Mouse (Mus musculus): ENCODE measurements around the gene ccdc198.
"Not testable (repeated sequence)": the region's sequence is repeated elsewhere in the genome, so short reads cannot be mapped to it uniquely, and the experiment has no call there.

ccdc198 gene

DNA sequence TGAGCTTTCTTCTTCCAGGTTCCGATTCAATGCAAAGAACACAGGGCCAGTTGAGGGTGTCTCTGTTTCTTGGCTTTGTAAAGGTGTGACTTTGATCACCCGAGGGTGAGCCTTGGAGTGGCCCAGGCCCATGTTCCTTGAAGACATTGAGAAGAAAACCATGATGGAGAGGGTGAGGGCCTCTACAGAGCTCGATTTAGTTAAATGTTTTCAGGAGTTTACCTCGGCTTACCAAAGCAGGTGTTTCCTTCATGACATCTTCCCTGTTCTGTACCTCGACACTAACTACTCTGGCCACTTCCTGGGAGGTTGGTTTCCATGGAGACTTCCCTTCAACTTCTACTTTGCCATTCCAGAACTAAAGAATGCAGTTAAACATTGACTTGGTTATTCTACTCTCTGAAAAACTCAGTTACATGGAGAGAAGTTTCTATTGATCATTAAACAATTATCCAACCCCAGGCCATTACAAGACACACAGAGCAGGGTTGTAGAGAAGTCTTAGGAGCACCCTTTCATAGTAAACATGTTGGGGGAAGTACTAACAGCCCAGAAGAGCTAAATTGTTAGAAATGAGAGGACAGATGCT, at the start of gene ccdc198:
Gene ccdc198, minus strand, starts transcription at position 349 of the 589 bp plus-strand sequence.
- no peak for DNase-seq

DNA sequence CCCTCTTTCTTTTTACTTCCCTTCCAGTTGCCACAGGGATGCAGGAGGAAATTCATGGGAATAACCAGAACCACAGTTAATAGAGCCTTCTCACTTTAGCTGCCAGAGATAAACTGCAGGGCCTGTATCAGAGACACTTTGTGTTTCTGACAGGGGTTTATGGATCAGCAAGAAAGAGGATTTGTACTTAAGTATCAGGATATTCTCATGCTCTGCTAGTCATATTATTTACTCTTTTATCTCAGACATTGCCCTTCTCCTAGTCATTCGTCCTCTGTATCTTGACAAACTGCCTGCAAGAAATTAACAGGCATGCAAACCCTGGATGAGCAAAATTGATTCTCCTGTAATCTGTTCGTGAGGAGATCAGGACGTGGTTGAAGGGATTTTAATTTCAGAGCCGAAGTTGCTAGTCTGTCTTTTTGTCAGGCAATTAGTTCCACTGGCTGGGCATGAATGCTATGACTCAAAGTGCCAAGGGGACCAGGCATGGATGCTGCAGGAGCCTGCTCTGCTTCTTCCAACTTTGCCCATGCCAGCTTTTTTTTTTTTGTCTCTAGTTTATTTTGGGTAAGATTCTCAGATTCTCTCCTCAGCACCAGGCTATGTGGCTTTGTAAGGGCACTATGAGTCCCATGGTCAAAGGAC, 48.7 kb upstream of the ccdc198 start:
- no peak for DNase-seq

DNA sequence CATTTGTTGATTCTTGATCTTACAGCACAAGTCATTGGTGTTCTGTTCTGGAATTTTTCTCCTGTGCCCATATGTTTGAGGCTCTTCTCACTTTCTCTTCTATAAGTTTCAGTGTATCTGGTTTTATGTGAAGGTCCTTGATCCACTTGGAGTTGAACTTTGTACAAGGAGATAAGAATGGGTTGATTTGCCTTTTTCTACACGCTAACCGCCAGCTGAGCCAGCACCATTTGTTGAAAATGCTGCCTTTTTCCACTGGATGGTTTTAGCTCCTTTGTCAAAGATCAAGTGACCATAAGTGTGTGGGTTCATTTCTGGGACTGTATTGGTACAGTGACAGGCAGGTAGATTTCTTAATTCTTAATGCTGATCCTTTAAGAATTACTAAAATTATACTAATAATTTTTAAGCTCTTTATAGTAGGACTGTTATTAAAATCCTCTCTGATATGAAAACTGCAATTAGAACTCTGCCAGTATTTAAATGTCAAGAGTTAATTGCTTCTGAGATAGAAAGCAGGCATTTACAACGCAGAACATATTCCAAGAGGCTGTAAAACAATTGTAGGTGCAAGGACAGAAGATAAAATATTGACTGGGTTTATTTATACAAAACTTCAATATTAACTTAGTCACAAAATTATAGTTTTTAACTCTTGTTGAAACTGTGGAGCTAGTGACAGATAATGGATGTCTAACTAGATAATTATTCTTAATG, 44.9 kb upstream of the ccdc198 start:
- DNase-seq = no peak

DNA sequence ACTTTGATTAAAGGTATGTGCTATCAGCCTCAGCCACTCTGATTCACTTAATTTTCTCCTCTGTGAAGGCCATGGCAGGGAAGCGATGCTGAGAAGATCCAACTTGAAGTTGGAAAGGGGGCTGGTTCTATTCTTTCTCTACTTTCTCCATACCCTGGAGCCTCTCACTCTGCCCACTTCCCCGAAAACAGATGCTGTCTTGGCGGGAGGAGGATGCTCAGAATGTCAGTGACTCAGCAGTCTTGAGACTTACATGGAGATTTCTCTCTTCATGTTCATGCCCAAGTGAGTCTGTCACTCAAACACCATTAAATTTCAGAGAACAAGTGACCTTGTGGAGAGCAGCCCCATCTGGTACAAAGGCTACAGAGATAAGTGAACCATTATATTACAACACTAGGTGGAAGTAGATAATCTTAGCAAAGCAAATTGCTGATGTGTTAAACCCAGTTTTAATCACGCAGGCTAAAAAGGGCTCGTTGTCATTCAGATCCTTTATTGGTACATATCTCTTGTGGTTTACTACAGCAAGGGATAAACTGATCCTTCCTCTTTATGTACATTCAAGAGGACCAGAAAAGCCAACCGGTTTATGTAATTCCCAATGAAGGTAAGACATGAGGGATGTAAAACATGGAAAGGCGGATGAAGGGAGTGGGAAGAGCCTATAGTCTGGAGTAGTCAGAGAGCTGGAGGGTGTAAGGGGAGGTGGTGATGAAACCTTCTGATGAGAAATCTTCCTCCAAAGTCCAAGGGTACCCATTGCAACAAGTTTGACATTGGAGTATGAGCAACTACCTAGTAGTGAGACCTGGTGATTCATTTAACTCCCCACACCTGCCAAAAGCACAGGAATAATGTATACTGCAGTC, 38.7 kb upstream of the ccdc198 start:
- no peak for DNase-seq

DNA sequence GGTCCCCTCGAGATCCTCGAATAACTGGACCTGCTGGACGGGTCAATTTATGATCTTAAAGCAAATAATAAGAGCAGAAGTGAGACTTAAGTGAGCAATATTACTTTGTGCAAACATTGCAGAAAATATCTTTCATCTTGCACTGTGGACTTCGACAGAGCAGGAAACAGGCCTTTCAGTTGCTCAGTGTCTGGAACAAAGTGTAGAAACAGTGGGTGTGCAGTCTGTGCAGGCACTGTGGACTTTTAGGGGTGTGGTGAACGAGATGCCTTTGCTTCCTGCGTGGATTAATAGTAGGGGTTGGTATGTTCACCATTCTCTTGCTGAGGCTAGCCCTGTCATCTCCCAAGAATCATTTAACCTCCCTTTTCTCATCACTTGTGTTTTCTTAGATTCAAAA, 33.6 kb upstream of the ccdc198 start:
- DNase-seq = no peak

DNA sequence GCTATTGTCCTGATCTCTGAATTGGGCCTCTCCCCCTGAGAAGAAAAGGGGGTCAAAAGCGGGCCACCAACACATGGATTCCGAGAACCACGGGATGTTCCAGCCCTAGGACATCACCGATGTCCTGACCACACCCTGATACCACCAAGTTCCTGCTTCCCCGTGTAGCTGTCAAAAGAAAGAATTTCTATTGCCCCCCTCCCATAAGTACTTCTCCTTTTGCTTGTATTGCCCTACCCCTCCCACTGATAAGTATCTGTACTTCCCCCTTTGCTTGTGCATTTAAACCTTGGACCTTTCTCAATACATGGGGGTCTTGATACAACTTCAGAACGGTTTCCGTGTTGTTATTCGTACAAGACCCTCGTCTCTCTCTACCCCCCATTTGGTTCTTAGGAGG, 33.2 kb upstream of the ccdc198 start:
- DNase-seq = not testable (repeated sequence)

DNA sequence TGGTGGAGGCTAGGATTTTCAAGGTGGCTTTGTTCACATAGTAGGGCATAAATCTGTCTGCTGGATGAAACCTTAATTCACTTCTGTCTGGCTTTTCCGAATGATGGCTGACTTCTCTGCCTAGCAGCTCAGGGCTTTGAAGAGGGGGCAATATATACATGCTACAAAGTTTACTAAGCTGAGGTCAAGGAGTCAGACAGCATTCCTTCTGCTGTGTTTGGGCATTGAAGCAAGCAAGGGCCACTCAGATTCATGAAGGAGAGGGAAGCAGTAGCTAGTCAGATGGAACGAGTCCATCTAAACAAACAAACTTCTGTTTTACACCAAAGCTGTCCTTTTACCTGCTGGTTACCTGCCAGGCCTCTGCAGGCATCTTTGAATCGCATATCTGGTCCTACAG, 32.4 kb upstream of the ccdc198 start:
- DNase-seq = no peak

DNA sequence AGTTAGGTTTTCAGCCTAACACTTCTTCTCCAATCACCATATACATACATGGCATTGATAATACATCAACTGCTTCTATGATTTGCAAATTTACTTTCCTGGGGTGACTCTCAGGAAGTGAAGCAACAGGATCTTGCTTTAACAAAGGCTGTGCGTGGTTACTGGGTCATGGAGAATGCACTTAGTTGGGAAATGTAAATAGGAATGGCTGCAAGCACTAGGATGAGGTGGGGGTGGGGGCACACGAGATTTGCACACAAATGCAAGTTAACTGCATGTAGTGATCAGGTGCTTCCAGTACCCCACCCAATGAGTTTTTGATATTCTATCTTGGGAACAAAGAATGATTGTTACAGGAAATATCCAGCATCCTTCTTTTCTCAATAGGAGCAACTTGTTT, 30.1 kb upstream of the ccdc198 start:
- DNase-seq = no peak

DNA sequence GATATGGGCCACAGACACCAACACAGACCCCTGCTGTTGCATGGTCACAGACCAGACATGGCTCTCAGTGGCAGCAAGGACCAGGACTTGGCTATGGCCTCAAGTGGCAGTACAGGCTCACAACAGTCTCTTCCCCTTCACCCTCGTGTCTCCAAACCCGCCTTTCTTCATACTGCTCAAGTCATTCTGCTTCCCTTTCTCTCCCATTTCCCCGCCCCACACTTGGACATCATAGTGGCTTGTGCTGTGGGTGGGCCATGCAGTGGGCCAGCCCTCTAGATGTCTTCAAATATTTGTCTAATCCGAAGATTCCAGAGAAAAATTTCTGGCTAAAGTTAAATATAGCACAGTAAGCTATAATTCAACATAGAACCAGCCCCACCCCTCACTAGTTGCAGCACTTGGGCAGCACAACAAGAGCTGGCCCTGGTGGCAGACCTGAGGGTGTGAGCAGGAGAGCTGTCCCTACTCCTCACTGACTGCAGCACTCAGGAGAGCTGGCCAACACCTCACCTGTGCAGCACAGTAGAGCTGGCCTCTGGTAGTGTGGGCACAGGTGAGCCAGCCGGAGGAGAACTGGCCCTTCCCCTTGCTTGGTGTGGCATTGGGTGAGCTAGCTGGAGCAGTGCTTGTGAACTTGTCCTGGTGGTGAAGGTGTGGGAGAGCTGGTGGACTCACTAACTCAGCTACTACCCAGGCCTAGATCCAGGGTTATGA, 20.2 kb upstream of the ccdc198 start:
- no peak for DNase-seq

DNA sequence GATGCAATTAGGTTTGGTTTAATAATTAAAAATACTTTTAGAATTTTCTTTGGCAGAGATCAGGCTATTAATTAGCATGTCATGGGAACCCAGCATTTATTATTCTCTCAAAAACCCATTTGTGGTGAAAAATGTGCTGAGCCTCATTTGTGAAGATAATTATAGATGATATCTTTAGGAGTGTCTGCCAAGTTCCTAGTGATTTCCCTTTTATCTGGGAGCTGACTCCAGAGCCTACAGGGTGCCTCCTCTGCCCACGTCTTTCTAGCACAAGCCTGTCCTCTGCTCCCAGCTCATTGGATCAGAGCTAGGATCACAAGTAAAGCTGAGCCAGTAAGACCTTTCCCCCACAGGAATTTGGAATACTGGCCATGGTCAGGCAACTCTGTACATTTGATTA, 3.8 kb downstream of the ccdc198 start:
- no peak for DNase-seq

DNA sequence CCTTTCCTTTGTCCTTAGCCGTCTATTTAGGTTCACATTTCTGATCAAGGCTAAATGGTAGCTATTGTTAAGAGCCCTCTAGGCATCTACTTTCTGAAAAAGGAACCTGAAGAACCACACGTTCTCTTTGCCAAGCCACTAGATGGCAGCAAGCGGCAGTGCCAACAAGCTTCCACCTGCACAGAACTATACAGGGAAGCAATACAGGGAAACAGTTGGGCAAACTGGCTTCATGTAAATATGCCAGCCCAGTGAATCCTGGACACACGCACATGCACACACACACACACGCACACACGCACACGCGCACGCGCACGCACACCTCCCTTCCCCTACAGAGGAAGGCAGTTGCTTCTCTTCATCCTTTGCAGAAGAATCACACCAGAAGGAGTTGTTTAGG, 7.1 kb downstream of the ccdc198 start:
- peak; percentile 24 to 34 for DNase-seq

DNA sequence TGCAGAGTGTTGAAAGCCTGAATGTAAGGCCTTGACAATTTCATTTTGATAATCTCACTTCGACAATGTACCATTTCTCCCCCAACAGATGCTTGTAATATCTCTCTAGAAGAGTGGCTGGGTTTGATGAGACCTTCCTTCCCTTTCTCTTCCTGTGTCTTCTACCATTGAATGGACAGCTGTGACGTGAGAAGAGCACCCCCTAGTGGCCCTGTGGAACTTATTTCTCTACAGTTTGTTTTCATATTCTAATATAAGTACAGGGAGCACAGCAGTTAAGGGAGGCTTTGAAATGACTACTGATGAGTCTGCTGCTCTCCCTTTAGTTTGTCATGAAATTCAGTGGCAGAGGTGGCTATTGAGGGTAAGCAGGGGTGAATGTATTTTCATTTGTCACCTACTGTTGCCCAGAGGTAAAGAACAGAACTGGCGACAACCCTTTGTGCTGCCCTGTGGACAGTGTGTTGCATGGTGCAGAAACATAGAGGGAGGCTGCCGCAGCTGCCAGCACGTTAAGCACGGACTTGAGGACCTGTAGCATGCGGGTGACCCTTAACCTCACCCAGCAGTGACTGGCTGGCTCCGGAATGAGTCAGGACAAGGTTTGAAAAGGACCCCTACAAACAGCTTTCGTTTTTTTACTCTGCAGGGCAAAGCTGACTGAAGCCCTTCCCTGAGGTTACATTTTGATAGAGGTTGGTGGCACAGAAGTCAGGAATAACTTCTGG, 10.3 kb downstream of the ccdc198 start:
- peak; percentile 80 to 82 for DNase-seq

DNA sequence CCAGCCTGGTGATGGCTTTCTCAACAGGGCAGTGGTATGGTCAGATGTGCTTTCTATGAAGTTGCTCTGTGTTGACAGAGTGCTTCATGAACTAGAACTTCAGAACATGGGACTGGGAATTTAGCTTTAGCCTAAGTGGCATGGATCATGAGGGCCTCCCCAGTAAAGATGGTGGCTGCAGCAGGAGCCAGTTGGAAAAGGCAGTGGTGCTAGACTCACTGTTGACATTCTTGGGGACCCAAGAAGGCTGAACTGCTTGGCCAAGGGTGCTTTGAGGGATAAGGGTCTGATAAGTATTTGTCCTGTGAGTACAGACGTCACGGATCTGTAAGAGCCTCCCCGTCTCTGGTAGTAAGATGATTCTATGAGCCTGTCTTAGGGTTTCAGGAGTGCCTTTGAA, 13.4 kb downstream of the ccdc198 start:
- no peak for DNase-seq

DNA sequence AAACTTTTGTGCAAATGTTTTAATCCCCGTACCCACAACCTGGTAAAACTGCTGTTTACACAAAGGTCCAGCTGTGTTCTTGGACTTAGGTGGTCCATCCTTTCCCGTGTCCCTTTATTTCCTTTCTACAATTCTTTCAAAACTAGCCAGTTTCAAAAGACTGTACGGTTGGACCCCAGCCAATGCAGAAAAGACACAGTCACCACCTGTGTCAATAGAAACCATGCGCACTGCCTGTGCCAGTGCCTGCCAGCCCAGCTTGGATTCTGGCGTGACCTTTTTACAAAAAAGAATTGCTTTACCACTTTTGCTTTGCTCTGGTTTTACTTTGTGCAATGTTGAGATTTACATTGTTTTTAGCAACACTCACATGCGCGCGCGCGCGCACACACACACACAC, 18.3 kb downstream of the ccdc198 start:
- DNase-seq = no peak

DNA sequence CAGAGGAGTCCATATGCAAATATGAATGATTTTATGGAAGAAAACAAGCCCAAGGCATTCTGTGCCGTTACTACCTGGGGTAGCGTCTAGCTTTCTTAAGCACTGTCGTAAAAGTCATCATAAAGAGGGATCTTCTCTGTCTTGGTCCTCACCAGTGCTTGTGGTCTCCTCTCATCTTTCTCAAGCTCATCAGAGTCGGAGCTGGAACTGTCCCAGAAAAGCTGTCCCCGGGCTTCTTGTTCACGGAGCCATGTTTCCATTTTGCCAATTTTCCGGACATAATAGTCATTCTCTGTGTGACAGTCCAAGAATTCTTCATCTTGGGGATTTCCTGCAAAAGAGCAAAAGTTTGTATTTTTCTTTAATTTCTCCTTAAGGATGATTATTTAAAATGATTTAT, 18.8 kb downstream of the ccdc198 start:
- no peak for DNase-seq

DNA sequence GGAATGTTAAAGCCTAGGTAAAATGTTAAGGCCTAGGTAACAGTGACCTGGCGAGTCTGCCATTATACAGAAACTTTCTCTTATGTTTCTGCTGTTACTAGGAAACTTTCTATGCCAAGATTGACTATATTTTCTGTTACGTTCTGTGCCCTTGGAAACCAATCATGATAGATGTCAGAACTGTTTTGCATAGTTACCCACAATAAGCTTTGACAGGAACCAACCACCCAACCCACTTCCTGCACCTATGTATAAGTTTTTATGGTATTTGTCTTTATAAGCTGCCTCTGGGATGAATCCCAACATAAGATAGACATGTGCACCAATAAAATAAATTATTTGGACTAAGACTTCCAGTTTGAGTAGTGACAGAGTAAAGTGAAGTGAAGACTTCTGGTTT, 23.5 kb downstream of the ccdc198 start:
- peak; percentile 34 to 45 for DNase-seq

DNA sequence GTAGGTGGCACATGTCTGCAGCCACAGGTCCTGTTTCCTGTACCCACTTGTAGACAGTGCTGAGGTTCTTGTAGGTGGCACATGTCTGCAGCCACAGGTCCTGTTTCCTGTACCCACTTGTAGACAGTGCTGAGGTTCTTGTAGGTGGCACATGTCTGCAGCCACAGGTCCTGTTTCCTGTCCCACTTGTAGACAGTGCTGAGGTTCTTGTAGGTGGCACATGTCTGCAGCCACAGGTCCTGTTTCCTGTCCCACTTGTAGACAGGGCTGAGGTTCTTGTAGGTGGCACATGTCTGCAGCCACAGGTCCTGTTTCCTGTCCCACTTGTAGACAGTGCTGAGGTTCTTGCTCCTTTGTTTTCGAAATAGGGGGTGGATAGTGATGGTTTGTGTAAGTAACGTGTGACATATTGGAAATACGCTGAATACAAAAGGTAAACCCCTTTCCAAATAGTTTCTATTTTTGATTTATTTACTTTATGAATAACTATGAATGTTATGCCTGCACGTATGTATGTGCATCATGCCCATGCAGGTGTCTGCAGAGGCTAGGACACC, 25.7 kb downstream of the ccdc198 start:
- DNase-seq = peak; percentile 40 to 46

DNA sequence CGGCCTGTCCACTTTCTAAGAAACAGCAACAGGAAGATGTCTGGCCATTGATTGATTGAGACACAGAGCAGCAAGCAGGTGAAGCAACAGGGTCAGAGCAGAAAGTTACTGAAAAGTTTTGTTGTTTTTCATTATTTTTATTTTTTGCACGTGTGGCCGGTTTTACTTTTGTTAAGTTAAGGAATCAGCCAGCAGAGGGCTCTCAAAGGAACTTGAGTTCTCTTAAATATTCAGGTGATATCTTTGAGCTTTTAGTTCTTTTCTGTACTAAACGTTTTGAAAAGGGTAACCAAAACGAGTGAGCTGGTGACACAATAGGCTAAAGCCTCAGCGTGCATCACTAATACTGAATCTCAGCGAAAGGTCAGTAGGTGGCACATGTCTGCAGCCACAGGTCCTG, 26.6 kb downstream of the ccdc198 start:
- DNase-seq = peak; percentile 35 to 38

DNA sequence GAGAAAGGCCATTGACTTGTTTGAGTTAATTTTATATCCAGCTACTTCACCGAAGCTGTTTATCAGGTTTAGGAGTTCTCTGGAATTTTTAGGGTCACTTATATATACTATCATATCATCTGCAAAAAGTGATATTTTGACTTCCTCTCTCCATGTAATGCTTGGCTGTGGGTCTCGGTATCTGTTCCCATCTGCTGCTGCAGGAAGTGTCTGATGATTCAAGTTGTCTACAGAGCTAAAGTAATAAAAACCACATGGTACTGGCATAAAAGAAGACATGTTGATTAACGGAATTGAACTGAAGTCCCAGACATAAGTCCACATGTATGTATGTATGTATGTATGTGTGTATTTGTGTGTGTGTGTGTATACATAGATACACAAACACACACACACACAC, 35.1 kb downstream of the ccdc198 start:
- not testable (repeated sequence) for DNase-seq

DNA sequence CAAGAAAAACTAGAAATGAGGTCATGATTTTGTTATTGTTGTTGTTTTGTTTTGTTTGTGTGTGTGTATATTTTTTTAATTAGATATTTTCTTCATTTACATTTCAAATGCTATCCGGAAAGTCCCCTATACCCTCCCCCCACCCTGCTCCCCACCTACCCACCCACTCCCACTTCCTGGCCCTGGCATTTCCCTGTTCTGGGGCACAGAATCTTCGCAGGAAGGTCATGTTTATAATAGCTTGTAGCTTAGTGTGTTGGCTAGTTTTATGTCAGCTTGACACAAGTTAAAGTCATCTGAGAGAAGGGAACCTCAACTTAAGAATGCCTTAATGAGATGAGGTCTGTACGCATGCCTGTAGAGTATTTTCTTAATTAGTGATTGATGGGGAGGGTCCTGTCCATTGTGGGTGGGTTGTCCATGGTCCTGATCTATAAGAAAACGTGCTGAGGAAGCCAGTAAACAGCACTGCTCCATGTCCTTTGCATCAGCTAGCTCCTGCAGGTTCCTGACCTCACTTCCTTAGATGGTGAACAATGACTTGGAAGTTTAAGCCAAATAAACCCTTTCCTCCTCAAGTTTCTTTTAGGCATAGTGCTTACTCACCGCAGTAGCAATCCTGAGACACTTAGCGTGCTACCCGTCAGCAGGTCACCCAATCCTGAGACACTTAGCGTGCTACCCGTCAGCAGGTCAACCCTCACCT, 44.0 kb downstream of the ccdc198 start:
- no peak for DNase-seq

DNA sequence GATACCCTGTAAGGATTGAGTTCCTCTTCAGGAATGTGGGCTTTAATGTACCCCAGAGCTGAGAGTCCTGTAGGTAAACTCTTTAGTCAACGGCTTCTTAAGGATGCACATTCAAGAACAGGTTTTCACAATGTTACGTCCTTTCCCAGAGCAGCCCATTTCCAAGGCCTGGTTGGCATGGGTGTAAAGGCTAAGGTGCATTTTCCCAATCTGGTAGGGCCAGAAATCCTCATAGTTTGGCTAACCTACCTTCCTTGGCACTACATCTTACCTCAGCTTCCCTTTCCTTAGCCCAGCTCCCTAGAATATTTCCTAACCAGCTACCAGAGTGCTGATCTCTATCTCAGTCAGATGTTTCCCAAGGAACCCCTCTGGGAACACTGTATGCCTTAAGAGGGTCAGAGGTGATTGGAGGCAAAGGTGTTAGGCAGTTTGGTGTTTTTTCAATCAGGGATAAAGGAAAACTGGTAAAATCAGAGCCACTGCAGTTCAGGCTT, 48.2 kb downstream of the ccdc198 start:
- no peak for DNase-seq

Data from B cell, adult 2 months (primary cell).